In genomic region chr11:62007984-62008383, GRCm38 (mm10) we compare ENCODE assay signal across 24 mouse cellular contexts. TPM values are rescaled to one million over a fixed set of nuclear protein-coding genes. Genes with fewer than 3 reads are reported as not detected.
DNase-seq lines count a peak whose midpoint lies in the region; ATAC-seq and TF ChIP-seq lines count a peak whose summit lies in the region.
"Had no signal": no experiment of that assay in that cellular context is flagged by ENCODE, and none has a peak within 500 bp of the region (broad histone marks: within the 10 kb centered on the region; RNA-seq: fewer than 3 reads in every experiment).

No protein-coding gene starts in this region.

- no peak overlapping the region for H3K4me2 ChIP-seq in lung, embryonic 14.5 days
- H3K4me2 ChIP-seq in hindbrain, embryonic 11.5 days (replicated peaks; ENCODE audit: low read depth, low read length) = no peak overlapping the region
- H3K4me2 ChIP-seq in midbrain, embryonic 15.5 days = no peak overlapping the region
- H3K4me2 ChIP-seq: embryonic facial prominence, embryonic 15.5 days; heart, embryonic 13.5 days; hindbrain, embryonic 12.5 days had no signal

- H3K4me3 ChIP-seq in lung, embryonic 14.5 days (ENCODE audit: low read depth, low read length) = no peak overlapping the region
- no peak overlapping the region for H3K4me3 ChIP-seq in bone marrow, adult 2 months (replicated peaks; ENCODE audit: control insufficient read depth, low read depth, low read length)
- H3K4me3 ChIP-seq in brown adipose tissue, adult 24 weeks (ENCODE audit: insufficient read depth, low read depth, low read length) = no peak overlapping the region
- no peak overlapping the region for H3K4me3 ChIP-seq in hindbrain, embryonic 11.5 days (ENCODE audit: low read depth, low read length)
- H3K4me3 ChIP-seq in midbrain, embryonic 15.5 days = no peak overlapping the region
- H3K4me3 ChIP-seq: embryonic facial prominence, embryonic 15.5 days; erythroblast, embryonic 14.5 days; forebrain, embryonic 10.5 days; gastrocnemius, adult 2 months; heart, embryonic 13.5 days; hindbrain, embryonic 12.5 days had no signal

- H3K27me3 ChIP-seq in lung, embryonic 14.5 days (ENCODE audit: insufficient read depth, low read length) = no peaks in the 10 kb centered on the region
- no peaks in the 10 kb centered on the region for H3K27me3 ChIP-seq in hindbrain, embryonic 11.5 days (ENCODE audit: control insufficient read depth, insufficient read depth, low read length)
- H3K27me3 ChIP-seq in midbrain, embryonic 15.5 days (replicated peaks) = no peaks in the 10 kb centered on the region
- H3K27me3 ChIP-seq: embryonic facial prominence, embryonic 15.5 days; hindbrain, embryonic 12.5 days had no signal

- no peak for ATAC-seq in lung, embryonic 14.5 days (ENCODE audit: insufficient read depth)
- no peak for ATAC-seq in hindbrain, embryonic 11.5 days (ENCODE audit: low FRiP score)
- ATAC-seq in midbrain, embryonic 15.5 days (replicated peaks) = no peak
- ATAC-seq: forebrain, embryonic 14.5 days; hindbrain, embryonic 16.5 days; inflammation-experienced regulatory T-cells, adult 6 months had no signal

- H3K9ac ChIP-seq in lung, embryonic 14.5 days = no peak overlapping the region
- no peak overlapping the region for H3K9ac ChIP-seq in hindbrain, embryonic 11.5 days (ENCODE audit: low read depth, low read length)
- no peak overlapping the region for H3K9ac ChIP-seq in midbrain, embryonic 15.5 days
- H3K9ac ChIP-seq: embryonic facial prominence, embryonic 15.5 days; heart, embryonic 13.5 days; hindbrain, embryonic 12.5 days had no signal

- TF ChIP-seq POLR2A in bone marrow, adult 2 months (IDR thresholded peaks at IDR 0.05; ENCODE audit: borderline replicate concordance, control insufficient read depth, low read depth, low read length) = no peak

- H3K9me3 ChIP-seq in lung, embryonic 14.5 days (ENCODE audit: low read depth, low read length) = no peaks in the 10 kb centered on the region
- no peaks in the 10 kb centered on the region for H3K9me3 ChIP-seq in hindbrain, embryonic 11.5 days (ENCODE audit: control insufficient read depth, low read length)
- H3K9me3 ChIP-seq in midbrain, embryonic 15.5 days = no peaks in the 10 kb centered on the region
- H3K9me3 ChIP-seq: embryonic facial prominence, embryonic 15.5 days; forebrain, embryonic 10.5 days; G1E; heart, embryonic 13.5 days; hindbrain, embryonic 12.5 days had no signal

- WGBS in lung, embryonic 14.5 days = 26% methylated on average over 9 of the region's 9 CpGs
- 80% methylated on average over 9 of the region's 9 CpGs for WGBS in bone marrow, adult 2 months
- WGBS in hindbrain, embryonic 11.5 days = 47% methylated on average over 9 of the region's 9 CpGs
- WGBS in midbrain, embryonic 15.5 days = 44% methylated on average over 9 of the region's 9 CpGs

- TF ChIP-seq CTCF in lung, embryonic 14.5 days (IDR thresholded peaks at IDR 0.05; ENCODE audit: low read depth) = no peak
- TF ChIP-seq CTCF in bone marrow, adult 2 months (IDR thresholded peaks at IDR 0.05; ENCODE audit: control insufficient read depth, insufficient read depth, low read length) = no peak

- no peak overlapping the region for H3K27ac ChIP-seq in lung, embryonic 14.5 days (ENCODE audit: low read depth)
- H3K27ac ChIP-seq in bone marrow, adult 2 months (ENCODE audit: control insufficient read depth, insufficient read depth, low read depth, low read length, poor library complexity) = peak overlapping the region; percentile 22
- peak overlapping the region; percentile 15; the same call in 1 of the 2 replicates for H3K27ac ChIP-seq in brown adipose tissue, adult 24 weeks (replicated peaks; ENCODE audit: low read depth, low read length)
- H3K27ac ChIP-seq in hindbrain, embryonic 11.5 days (ENCODE audit: low read depth, low read length) = no peak overlapping the region
- no peak overlapping the region for H3K27ac ChIP-seq in midbrain, embryonic 15.5 days
- H3K27ac ChIP-seq: embryonic facial prominence, embryonic 15.5 days; forebrain, embryonic 10.5 days; gastrocnemius, adult 2 months; heart, embryonic 13.5 days; hindbrain, embryonic 12.5 days had no signal

- DNase-seq in cerebellum, postnatal 10 days = peak; percentile 40 to 46
- no peak for DNase-seq in cerebellum, postnatal 4 days (ENCODE audit: low spot score in 2 of 2)
- peak; percentile 26 for DNase-seq in lung, embryonic 14.5 days
- DNase-seq in lung, postnatal 4 days = no peak
- no peak for DNase-seq in hindbrain, embryonic 11.5 days (ENCODE audit: low spot score)
- DNase-seq: adrenal gland, adult 8-10 months; adrenal gland, postnatal 36 days; embryo, embryonic 11 days; gastrocnemius, adult 2 months; gastrocnemius, postnatal 25 days; heart, adult 11 months; heart, postnatal 36 days had no signal

- H3K4me1 ChIP-seq in lung, embryonic 14.5 days (ENCODE audit: insufficient read depth) = no peaks in the 10 kb centered on the region; the same call in 1 of the 2 replicates
- H3K4me1 ChIP-seq in bone marrow, adult 2 months (ENCODE audit: control insufficient read depth, insufficient read depth, low read length) = peaks cover 6% of the 10 kb centered on the region; the same call in 1 of the 2 replicates
- no peaks in the 10 kb centered on the region for H3K4me1 ChIP-seq in brown adipose tissue, adult 24 weeks (ENCODE audit: control insufficient read depth, insufficient read depth, insufficient read length, low read length)
- no peaks in the 10 kb centered on the region for H3K4me1 ChIP-seq in hindbrain, embryonic 11.5 days (replicated peaks; ENCODE audit: control insufficient read depth, insufficient read depth, low read length)
- H3K4me1 ChIP-seq in midbrain, embryonic 15.5 days = no peaks in the 10 kb centered on the region
- H3K4me1 ChIP-seq: hindbrain, embryonic 12.5 days had no signal

- no peaks in the 10 kb centered on the region for H3K36me3 ChIP-seq in lung, embryonic 14.5 days (ENCODE audit: insufficient read depth)
- H3K36me3 ChIP-seq in hindbrain, embryonic 11.5 days (ENCODE audit: control insufficient read depth, insufficient read depth, low read length) = no peaks in the 10 kb centered on the region
- no peaks in the 10 kb centered on the region for H3K36me3 ChIP-seq in midbrain, embryonic 15.5 days (replicated peaks)
- H3K36me3 ChIP-seq: embryonic facial prominence, embryonic 15.5 days; forebrain, embryonic 10.5 days; G1E; heart, embryonic 13.5 days; hindbrain, embryonic 12.5 days had no signal

RNA-seq across cellular contexts. Expression of gene Specc1, which starts 51.4 kb away (rescaled TPM):
- polyA plus RNA-seq in lung, embryonic 14.5 days (2014; fragmentation: Nextera tagmentation; extraction: Ambion mirVana) = 13.0 and 13.4 TPM in 2 replicates
- polyA plus RNA-seq in bone marrow, adult 2 months (2011; ENCODE audit: insufficient read depth, insufficient read length, low replicate concordance, missing spikeins) = 69.9 and 73.8 TPM in 2 replicates
- 0.58 and 2.5 TPM in 2 replicates for polyA plus RNA-seq in brown adipose tissue, adult 24 weeks (2012; ENCODE audit: insufficient read depth, insufficient read length, missing spikeins)
- 18.4 and 26.3 TPM in 2 replicates for polyA plus RNA-seq in hindbrain, embryonic 11.5 days (2014; fragmentation: Nextera tagmentation; extraction: Ambion mirVana)
- polyA plus RNA-seq in midbrain, embryonic 15.5 days (2015; fragmentation: Nextera tagmentation; extraction: Ambion mirVana) = 10.0 and 11.3 TPM in 2 replicates

Comparison
In these comparisons a context has a peak if more than half of its experiments do, and no peak if none do; other contexts are left out.
1. DNase-seq: peak in cerebellum, postnatal 10 days (2 of 2) and lung, embryonic 14.5 days (single experiment); none in cerebellum, postnatal 4 days (0 of 2), lung, postnatal 4 days (0 of 2) and hindbrain, embryonic 11.5 days (single experiment).
2. H3K27ac ChIP-seq: peak in bone marrow, adult 2 months (single experiment) and brown adipose tissue, adult 24 weeks (single experiment); none in lung, embryonic 14.5 days (single experiment), hindbrain, embryonic 11.5 days (single experiment) and midbrain, embryonic 15.5 days (single experiment).